Mouse (Mus musculus) layer of hippocampus, postnatal 14 days (tissue): ENCODE measurements around the gene Zmynd10. TPM values are rescaled to one million over a fixed set of nuclear protein-coding genes. Genes with fewer than 3 reads are reported as not detected.
A peak's percentile ranks its signal among the peaks of the same experiment; 100 is the strongest.

Experiments
- DNase-seq, 2 experiments: peaks; one replicate each; pipeline ENCODE4 v3.0.0; 2021 to 2022; ENCODE audit warnings: low spot score in 2 of 2, mixed read lengths in 1 of 2
- total RNA-seq, 2 experiments: library from RNA; stranded (reverse); gene quantifications; 2 replicates each; pipeline ENCODE4 v1.2.3; 2021

Zmynd10 gene
- total RNA-seq, 2 experiments from 2014 or later, result 2.0 to 3.7 TPM

DNA sequence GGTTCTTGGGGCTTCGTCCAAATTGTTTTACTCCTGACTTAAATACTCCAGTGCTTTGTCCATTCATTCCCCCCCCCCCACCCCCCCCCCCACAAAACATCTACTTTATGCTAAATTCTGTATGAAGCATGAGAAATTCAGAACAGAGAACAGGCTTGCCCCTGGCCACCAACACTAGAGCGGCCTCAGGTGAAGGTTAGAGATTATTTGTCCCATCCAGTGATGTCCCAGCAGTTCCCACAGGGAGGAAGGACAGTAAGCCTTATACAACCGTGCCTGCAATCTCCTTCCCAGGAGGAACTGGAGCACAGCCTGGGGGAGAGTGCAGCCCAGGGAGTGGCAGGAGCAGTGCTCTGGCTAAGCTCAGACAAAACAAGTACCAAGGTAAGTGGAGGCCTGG lies 31.5 kb downstream of the Zmynd10 start, which contains the start of gene Naa80:
Gene Naa80 (plus strand): TSS at position 301 of the 400 bp plus-strand sequence.
- no peak for DNase-seq

- DNase-seq, result no peak
Observed at GRCm38 (mm10) chr9:107579023-107579900, 32.2 kb downstream of the Zmynd10 start.

GRCm38 (mm10) chr9:107580501-107581317 lies 33.6 kb downstream of the Zmynd10 start, which contains the start of gene Hyal3:
Gene Hyal3 (plus strand): TSS chr9:107580818.
- DNase-seq, result peak; percentile 84 to 92

DNA sequence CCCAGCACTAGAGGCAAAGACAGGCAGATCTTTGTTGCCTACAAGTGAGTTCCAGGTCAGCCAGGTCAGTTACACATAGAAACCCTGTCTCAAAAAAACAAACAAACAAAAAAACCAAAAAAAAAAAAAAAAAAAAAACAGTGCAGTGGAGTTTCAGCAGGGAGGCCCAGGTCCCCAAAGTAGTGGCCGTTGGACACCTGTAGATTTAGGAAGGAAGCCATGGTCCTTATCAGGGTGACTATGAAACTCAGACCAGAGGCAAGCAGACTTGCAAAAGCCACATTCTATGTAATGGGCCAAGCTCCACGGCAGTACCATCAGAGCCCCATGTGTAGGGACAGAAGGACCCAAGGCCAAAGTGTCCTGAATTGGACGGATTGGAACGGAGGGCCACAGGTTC lies 34.5 kb downstream of the Zmynd10 start:
- DNase-seq, result no peak

- DNase-seq, result no peak
Observed at GRCm38 (mm10) chr9:107582509-107583062, 35.5 kb downstream of the Zmynd10 start.

DNA sequence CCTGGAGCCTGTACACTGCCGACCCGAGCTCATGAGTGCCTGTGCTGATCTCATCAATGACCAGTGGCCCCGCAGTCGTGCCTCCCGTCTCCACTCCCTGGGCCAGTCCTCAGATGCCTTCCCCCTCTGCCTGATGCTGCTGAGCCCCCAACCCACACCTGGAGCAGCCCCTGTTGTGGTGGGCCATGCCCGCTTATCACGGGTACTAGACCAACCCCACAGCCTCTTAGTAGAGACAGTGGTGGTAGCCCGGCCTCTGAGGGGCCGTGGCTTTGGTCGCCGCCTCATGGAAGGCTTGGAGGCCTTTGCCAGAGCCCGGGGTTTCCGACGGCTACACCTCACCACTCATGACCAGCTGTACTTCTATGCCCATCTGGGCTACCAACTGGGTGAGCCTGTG lies 36.1 kb downstream of the Zmynd10 start:
- DNase-seq, result no peak

DNA sequence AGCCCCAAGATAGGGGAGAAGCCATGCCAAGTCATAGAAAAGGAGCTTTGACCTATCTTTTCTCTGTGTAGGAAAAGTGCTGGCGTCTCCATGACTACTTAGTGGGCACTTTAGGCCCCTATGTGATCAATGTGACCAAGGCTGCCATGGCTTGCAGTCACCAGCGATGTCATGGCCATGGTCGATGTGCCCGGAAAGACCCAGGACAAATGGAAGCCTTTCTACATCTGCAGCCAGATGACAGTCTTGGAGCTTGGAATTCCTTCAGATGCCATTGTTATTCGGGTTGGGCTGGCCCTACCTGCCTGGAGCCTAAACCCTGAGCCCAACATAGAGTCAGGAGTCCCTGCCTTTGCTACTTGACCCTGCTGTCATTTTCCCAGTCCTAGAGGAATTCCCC lies 39.4 kb downstream of the Zmynd10 start:
- DNase-seq, result no peak

DNA sequence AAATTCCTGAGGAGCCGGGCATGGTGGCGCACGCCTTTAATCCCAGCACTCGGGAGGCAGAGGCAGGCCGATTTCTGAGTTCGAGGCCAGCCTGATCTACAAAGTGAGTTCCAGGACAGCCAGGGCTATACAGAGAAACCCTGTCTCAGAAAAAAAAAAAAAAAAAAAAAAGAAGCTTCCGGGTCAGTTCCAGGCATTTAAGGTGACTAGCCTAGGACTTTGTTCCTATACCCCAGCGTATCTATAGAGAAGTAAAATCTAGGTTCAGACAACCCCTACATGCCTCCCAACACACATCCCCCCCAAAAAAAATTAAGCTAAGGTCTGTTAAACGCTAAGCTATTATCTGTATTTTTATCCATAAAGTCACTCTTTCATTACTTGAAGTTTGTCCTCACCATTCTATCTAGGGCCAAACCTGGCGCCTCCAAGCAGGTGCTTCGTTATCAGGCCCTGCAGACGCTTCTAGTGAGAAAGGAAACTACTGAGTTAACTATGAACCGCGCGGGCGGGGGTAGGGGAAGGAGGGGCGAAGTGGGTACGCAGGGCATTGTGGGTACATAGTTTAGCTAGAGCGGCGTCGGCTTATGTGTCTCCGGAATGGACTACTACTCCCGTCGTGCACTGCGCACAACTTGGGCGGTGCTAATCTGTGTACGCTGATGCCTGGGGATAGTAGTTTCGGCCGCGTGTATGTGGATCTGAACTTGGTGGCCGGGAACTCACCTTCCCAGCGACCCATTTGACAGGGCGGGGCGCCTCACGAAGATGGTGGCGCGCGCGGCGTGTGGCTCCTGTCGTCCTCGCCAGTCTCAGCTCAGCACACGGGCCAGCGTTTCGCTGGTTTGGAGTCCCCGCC lies 40.1 kb downstream of the Zmynd10 start, which contains the start of gene Ifrd2:
Gene Ifrd2 (plus strand): TSS at position 669 of the 859 bp plus-strand sequence.
- DNase-seq, result peak; percentile 91 to 99

GRCm38 (mm10) chr9:107587833-107588639 lies 40.9 kb downstream of the Zmynd10 start:
- no peak for DNase-seq

- DNase-seq, result no peak
Observed at GRCm38 (mm10) chr9:107590058-107590772, 43.1 kb downstream of the Zmynd10 start.

DNA sequence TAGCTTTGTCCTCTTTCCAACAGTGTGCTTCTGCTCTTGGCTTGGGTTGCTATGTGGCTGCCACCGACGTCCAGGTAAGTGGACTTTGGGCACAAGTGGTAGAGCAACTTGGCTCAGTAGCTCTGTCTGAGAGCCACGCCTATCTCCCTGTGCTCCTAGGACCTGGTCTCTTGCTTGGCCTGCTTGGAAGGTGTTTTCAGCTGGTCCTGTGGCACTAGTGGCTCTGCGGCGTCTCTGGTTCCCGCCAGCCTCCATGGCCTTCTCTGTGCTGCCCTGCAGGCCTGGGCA lies 43.6 kb downstream of the Zmynd10 start:
- no peak for DNase-seq

DNA sequence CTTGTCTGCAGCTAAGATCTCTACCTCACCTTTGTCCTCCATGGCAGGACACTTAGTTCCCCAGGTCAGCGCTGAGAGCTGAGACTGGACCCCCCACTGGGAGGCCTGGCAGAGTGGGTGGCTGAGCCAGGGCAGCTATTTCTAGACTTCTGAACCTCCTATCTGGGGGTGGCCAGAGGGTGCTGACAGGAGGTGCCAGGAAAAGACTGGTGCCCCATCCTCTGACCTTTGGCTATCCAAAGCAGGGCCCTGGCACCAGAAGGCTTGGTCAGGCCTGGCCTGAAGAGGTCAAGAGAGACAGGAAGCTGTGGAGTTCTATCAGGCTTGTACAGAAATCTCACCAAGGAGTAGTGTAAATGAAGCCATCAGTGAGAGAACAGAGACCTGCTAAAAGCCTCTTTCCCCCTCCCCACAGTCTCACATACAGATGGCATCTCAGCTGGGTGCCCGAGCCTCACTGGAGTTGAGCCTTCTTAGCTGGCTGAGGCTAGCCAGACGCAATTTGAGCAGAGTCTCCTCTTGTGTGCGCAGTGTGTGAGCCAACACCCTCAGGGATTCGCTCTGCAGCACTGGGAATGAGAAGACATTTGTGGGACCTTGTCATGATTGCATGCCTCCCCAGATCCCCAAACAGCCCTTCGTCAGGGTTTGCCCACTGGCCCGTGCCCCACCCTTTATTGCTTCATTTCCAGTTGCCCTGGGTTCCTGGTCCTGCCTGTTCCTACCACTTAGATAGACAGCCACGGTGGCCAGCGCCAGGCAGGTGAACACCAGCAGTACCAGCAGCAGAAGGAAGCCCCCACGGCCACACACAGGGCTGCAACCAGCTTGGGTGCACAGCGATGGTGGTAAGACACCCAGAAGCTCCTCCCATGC lies 46.2 kb downstream of the Zmynd10 start:
- DNase-seq, result no peak

DNA sequence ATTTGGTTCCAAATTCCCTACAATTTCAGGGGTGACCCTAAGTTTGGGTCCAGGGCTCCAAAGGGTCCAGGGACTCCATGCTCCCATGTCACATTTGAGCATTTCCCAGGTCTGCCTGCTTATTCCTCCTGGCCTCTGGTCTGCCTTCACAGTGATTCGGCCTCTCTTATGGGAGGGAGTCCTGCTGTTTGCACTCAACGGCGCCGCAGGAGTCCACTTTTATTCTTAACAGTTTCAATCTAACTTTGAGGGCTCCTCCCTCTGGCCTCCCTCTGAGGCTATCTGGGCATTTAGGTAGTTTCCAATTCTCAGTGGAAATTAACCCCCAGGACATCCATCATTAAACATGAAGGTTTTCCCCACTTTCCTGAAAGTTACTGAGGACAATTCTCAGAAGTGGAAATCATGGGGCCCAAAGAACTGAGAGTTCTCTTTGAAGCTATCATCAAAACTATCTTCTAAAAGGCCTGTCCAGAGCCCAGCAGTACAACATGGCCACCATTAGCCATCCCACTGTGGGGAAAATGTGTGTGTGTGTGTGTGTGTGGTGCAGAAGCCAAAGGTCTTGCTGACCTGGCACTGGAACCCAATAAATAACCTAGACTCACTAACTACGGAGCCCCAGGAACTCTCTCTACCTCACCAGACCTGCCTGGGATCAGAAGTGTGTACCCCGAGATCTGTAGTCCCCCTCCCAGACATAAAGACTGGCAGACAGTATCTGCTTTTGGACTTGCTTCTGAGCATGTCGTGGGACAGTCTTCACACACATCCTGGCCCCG lies 47.4 kb downstream of the Zmynd10 start:
- DNase-seq, result no peak

DNA sequence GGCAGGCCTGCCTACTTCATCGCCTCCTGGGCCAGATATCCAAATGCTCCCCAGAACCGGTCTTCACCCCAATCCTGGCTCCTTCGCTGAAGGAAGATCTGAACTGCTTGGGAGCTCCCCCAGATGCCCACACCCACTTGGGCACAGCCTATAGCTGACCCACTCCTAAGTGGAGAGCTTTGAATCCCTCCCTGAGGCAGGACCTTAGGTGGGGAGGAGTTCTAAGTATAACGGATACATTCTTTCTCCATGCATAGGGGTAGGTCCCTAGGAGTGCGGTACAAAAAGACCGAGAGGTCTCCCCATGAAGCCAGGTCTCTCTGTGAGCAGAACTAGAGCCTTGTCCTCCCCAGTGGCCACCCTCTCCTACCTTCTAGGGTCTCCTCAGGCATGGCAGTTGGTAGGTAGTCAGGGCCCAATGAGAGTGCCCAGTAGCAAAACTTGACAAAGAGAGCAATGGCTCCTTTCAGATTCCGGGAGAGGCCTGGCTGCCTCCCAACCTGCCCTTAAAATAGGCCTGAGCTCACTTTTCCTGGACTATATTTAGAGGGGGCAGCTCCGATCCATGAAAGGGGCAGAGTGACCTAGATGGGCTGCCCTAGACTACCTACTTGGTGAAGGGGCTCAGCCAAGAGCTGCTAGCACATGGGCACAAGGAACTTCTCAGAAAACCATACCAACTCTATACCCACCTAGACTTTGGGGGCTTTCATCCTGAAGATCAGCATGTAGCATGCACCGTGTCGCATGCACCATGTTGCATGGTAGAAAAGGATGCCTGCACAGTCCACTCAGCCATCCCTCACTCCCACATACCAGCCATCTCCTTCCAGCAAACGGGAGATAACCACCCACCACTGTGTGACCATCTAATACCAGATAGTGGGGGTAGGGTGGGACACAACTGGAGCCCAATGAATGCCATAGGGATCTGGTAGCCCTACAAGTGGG lies 49.8 kb downstream of the Zmynd10 start:
- DNase-seq, result no peak

DNA sequence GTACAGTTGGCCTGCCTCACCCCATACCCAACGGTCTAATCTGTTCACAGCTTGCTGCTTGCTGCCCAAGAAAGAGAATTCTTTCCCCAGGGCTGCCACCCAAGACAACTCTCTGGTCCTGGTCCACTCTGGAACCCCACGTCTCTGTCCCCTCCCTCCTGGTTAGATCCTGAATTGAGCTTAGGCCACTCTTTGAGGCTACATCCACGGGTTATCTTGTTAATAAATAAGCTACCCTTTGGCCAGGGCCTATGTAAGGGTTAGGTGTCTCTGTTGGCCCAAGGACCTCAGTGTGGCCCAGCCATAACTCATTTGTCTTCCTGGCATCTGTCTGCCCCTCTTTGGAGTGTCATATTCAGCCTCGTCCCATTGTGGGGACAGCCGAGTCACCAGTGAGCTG lies 51.3 kb downstream of the Zmynd10 start:
- DNase-seq, result no peak

DNA sequence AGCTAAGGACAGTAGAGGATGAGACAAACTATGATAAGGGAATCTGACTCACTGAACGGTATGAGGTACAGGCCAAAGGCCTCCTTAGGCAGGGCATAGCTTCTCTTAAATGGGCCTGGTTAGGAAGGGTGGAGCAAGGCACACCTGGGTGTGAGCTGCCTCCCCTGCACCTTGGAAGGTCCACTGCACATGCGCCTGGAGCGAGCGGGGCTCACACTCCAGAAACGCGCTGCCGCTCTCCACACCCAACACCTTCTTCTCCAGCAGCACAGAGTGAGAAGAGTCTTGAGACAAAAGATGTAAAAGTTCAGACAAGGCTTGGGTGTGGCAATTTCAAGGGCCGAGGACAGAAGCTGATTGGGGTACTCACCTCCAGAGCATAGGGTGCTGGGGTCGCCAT lies 52.3 kb downstream of the Zmynd10 start:
- DNase-seq, result no peak
